Mouse (Mus musculus) forebrain, embryonic 13.5 days (tissue): ENCODE results near the gene Rasgrf1. TPM values are rescaled to one million over a fixed set of nuclear protein-coding genes. Genes with fewer than 3 reads are reported as not detected.

Source experiments
- ATAC-seq: fragments of 200-750 bp; cut with Nextera tagmentation; 2 replicates; pipeline ENCODE4 v1.8.0; 2017
- H3K27ac ChIP-seq: fragments of 300-500 bp; sonication (generic); 2 replicates; pipeline ENCODE4 v1.5.1; 2015; ENCODE audit warnings: inconsistent platforms, mild to moderate bottlenecking, moderate library complexity
- H3K27me3 ChIP-seq: fragments of 300-500 bp; sonication (generic); 2 replicates; pipeline ENCODE4 v1.6.1; 2015; ENCODE audit warnings: mild to moderate bottlenecking, inconsistent platforms
- H3K36me3 ChIP-seq: fragments of 300-500 bp; sonication (generic); 2 replicates; pipeline ENCODE4 v1.6.1; 2015; ENCODE audit warnings: mild to moderate bottlenecking, inconsistent platforms; ENCODE audit not compliant: poor library complexity, severe bottlenecking
- H3K4me1 ChIP-seq: fragments of 300-500 bp; sonication (generic); 2 replicates; pipeline ENCODE4 v1.6.1; 2015; ENCODE audit warnings: inconsistent platforms
- H3K4me2 ChIP-seq: fragments of 300-500 bp; sonication (generic); 2 replicates; pipeline ENCODE4 v1.6.1; 2015; ENCODE audit warnings: inconsistent platforms, mild to moderate bottlenecking, moderate library complexity
- H3K4me3 ChIP-seq: fragments of 300-500 bp; sonication (generic); 2 replicates; pipeline ENCODE4 v1.5.1; 2015; ENCODE audit warnings: mild to moderate bottlenecking, inconsistent platforms
- H3K9ac ChIP-seq: fragments of 300-500 bp; sonication (generic); 2 replicates; pipeline ENCODE4 v1.6.1; 2015; ENCODE audit warnings: mild to moderate bottlenecking, inconsistent platforms
- H3K9me3 ChIP-seq: fragments of 300-500 bp; sonication (generic); replicated peaks from 2 replicates; pipeline ENCODE4 v1.6.1; 2016; ENCODE audit warnings: inconsistent platforms
- WGBS: fragments of 180-500 bp; shearing (Covaris S2); methylation state at CpG from one replicate; pipeline ENCODE4 v1.1.7; 2015; 5-methylcytosine and 5-hydroxymethylcytosine counted together
- polyA plus RNA-seq: library from polyadenylated mRNA; unstranded; fragments of >200 nt; fragmentation: Nextera tagmentation; extraction: Ambion mirVana; gene quantifications from 2 replicates; pipeline ENCODE4 v1.2.1, GENCODE M21; 2015

The Rasgrf1 gene
- polyA plus RNA-seq, 1 experiment from 2014 or later, result 1.7 TPM

- Histone ChIP-seq H3K9me3 (no peaks in the 10 kb centered on the region), H3K27me3 (peaks cover 91% of the 10 kb centered on the region), H3K9ac (peak overlapping the region; percentile 59), H3K4me1 (peaks cover 27% of the 10 kb centered on the region), H3K27ac (no peak overlapping the region), H3K36me3 (no peaks in the 10 kb centered on the region), H3K4me3 (peak overlapping the region; percentile 50), H3K4me2 (peak overlapping the region; percentile 95)
- ATAC-seq, result peak; percentile 3
- 0% methylated on average over 26 of the region's 26 CpGs for WGBS
Measured at GRCm38 (mm10) chr9:89910011-89910400, 298 bp downstream of the Rasgrf1 start.

GRCm38 (mm10) chr9:89910741-89911444 lies 1.2 kb downstream of the Rasgrf1 start:
- peak; percentile 5; the same call in 1 of the 2 replicates for ATAC-seq
- Histone ChIP-seq H3K27ac (no peak overlapping the region), H3K4me2 (peak overlapping the region; percentile 95), H3K4me3 (peak overlapping the region; percentile 50), H3K9ac (peak overlapping the region; percentile 2; the same call in 1 of the 2 replicates), H3K4me1 (peaks cover 27% of the 10 kb centered on the region), H3K9me3 (no peaks in the 10 kb centered on the region), H3K27me3 (peaks cover 90% of the 10 kb centered on the region), H3K36me3 (no peaks in the 10 kb centered on the region)
- under 1% methylated on average over 34 of the region's 34 CpGs for WGBS

GRCm38 (mm10) chr9:89911891-89912549 lies 2.3 kb downstream of the Rasgrf1 start:
- ATAC-seq, result no peak
- H3K4me1 ChIP-seq, result peaks cover 27% of the 10 kb centered on the region
- peaks cover 79% of the 10 kb centered on the region for H3K27me3 ChIP-seq
- H3K4me2 ChIP-seq, result no peak overlapping the region
- no peak overlapping the region for H3K27ac ChIP-seq
- H3K9ac ChIP-seq, result no peak overlapping the region
- 70% methylated on average over 5 of the region's 5 CpGs for WGBS
- no peaks in the 10 kb centered on the region for H3K9me3 ChIP-seq
- H3K36me3 ChIP-seq, result no peaks in the 10 kb centered on the region
- no peak overlapping the region for H3K4me3 ChIP-seq

GRCm38 (mm10) chr9:89913135-89913534 lies 3.4 kb downstream of the Rasgrf1 start:
- H3K36me3 ChIP-seq, result no peaks in the 10 kb centered on the region
- H3K27me3 ChIP-seq, result peaks cover 68% of the 10 kb centered on the region
- no peak overlapping the region for H3K9ac ChIP-seq
- H3K9me3 ChIP-seq, result no peaks in the 10 kb centered on the region
- ATAC-seq, result no peak
- H3K27ac ChIP-seq, result no peak overlapping the region
- WGBS, result 65% methylated on average over 4 of the region's 4 CpGs
- H3K4me1 ChIP-seq, result peaks cover 27% of the 10 kb centered on the region
- H3K4me2 ChIP-seq, result no peak overlapping the region
- no peak overlapping the region for H3K4me3 ChIP-seq

- Histone ChIP-seq H3K4me1 (no peaks in the 10 kb centered on the region), H3K9me3 (no peaks in the 10 kb centered on the region), H3K9ac (no peak overlapping the region), H3K36me3 (no peaks in the 10 kb centered on the region), H3K27me3 (peaks cover 34% of the 10 kb centered on the region), H3K4me3 (no peak overlapping the region), H3K4me2 (no peak overlapping the region), H3K27ac (no peak overlapping the region)
- 93% methylated on average over 7 of the region's 7 CpGs for WGBS
- ATAC-seq, result no peak
Measured at GRCm38 (mm10) chr9:89916471-89916870, 6.8 kb downstream of the Rasgrf1 start.

- ATAC-seq, result no peak
- H3K4me1 ChIP-seq, result no peaks in the 10 kb centered on the region
- H3K4me3 ChIP-seq, result no peak overlapping the region
- H3K9me3 ChIP-seq, result no peaks in the 10 kb centered on the region
- H3K27me3 ChIP-seq, result peaks cover 25% of the 10 kb centered on the region
- H3K36me3 ChIP-seq, result no peaks in the 10 kb centered on the region
- no peak overlapping the region for H3K4me2 ChIP-seq
- no peak overlapping the region for H3K9ac ChIP-seq
- H3K27ac ChIP-seq, result no peak overlapping the region
- 86% methylated on average over 1 of the region's 1 CpGs for WGBS
Measured at GRCm38 (mm10) chr9:89917431-89917830, 7.7 kb downstream of the Rasgrf1 start.

GRCm38 (mm10) chr9:89918832-89919231 lies 9.1 kb downstream of the Rasgrf1 start:
- ATAC-seq, result no peak
- Histone ChIP-seq H3K4me2 (no peak overlapping the region), H3K27ac (no peak overlapping the region)

GRCm38 (mm10) chr9:89921121-89921520 lies 11.4 kb downstream of the Rasgrf1 start:
- no peaks in the 10 kb centered on the region for H3K9me3 ChIP-seq
- H3K4me1 ChIP-seq, result no peaks in the 10 kb centered on the region
- no peak overlapping the region for H3K27ac ChIP-seq
- H3K36me3 ChIP-seq, result no peaks in the 10 kb centered on the region
- no peak for ATAC-seq
- WGBS, result 85% methylated on average over 9 of the region's 9 CpGs
- no peak overlapping the region for H3K4me2 ChIP-seq
- H3K9ac ChIP-seq, result no peak overlapping the region
- H3K4me3 ChIP-seq, result no peak overlapping the region
- H3K27me3 ChIP-seq, result no peaks in the 10 kb centered on the region

More at GRCm38 (mm10) chr9:89918832-89919231, 9.1 kb downstream of the Rasgrf1 start:
- H3K9ac ChIP-seq, result no peak overlapping the region
- H3K27me3 ChIP-seq, result peaks cover 11% of the 10 kb centered on the region
- no peaks in the 10 kb centered on the region for H3K4me1 ChIP-seq
- WGBS, result 77% methylated on average over 5 of the region's 5 CpGs
- no peak overlapping the region for H3K4me3 ChIP-seq
- no peaks in the 10 kb centered on the region for H3K36me3 ChIP-seq
- no peaks in the 10 kb centered on the region for H3K9me3 ChIP-seq

- Histone ChIP-seq H3K4me3 (no peak overlapping the region), H3K36me3 (no peaks in the 10 kb centered on the region), H3K27ac (no peak overlapping the region), H3K9me3 (no peaks in the 10 kb centered on the region), H3K9ac (no peak overlapping the region), H3K27me3 (no peaks in the 10 kb centered on the region), H3K4me2 (no peak overlapping the region), H3K4me1 (no peaks in the 10 kb centered on the region)
- ATAC-seq, result no peak
- WGBS, result 95% methylated on average over 1 of the region's 1 CpGs
Measured at GRCm38 (mm10) chr9:89922666-89923065, 13.0 kb downstream of the Rasgrf1 start.

GRCm38 (mm10) chr9:89924836-89925235 lies 15.1 kb downstream of the Rasgrf1 start:
- no peak overlapping the region for H3K27ac ChIP-seq
- ATAC-seq, result no peak
- H3K4me2 ChIP-seq, result no peak overlapping the region
- no peak overlapping the region for H3K4me3 ChIP-seq
- H3K36me3 ChIP-seq, result no peaks in the 10 kb centered on the region
- no peaks in the 10 kb centered on the region for H3K27me3 ChIP-seq
- H3K4me1 ChIP-seq, result no peaks in the 10 kb centered on the region
- 91% methylated on average over 1 of the region's 1 CpGs for WGBS
- no peaks in the 10 kb centered on the region for H3K9me3 ChIP-seq
- no peak overlapping the region for H3K9ac ChIP-seq

- no peaks in the 10 kb centered on the region for H3K36me3 ChIP-seq
Measured at GRCm38 (mm10) chr9:89928497-89928896, 18.8 kb downstream of the Rasgrf1 start.

GRCm38 (mm10) chr9:89940428-89940827 lies 30.7 kb downstream of the Rasgrf1 start:
- ATAC-seq, result no peak
- Histone ChIP-seq H3K9me3 (no peaks in the 10 kb centered on the region), H3K27ac (no peak overlapping the region), H3K9ac (no peak overlapping the region), H3K4me1 (no peaks in the 10 kb centered on the region), H3K4me2 (no peak overlapping the region), H3K4me3 (no peak overlapping the region), H3K27me3 (no peaks in the 10 kb centered on the region), H3K36me3 (no peaks in the 10 kb centered on the region)
- 75% methylated on average over 1 of the region's 1 CpGs for WGBS

More at GRCm38 (mm10) chr9:89928497-89928896, 18.8 kb downstream of the Rasgrf1 start:
- Histone ChIP-seq H3K4me1 (no peaks in the 10 kb centered on the region), H3K27me3 (no peaks in the 10 kb centered on the region), H3K9me3 (no peaks in the 10 kb centered on the region), H3K9ac (no peak overlapping the region), H3K27ac (no peak overlapping the region), H3K4me2 (no peak overlapping the region), H3K4me3 (no peak overlapping the region)
- ATAC-seq, result no peak
